7 mouse cellular contexts compared by ENCODE assay signal in the genomic region with DNA sequence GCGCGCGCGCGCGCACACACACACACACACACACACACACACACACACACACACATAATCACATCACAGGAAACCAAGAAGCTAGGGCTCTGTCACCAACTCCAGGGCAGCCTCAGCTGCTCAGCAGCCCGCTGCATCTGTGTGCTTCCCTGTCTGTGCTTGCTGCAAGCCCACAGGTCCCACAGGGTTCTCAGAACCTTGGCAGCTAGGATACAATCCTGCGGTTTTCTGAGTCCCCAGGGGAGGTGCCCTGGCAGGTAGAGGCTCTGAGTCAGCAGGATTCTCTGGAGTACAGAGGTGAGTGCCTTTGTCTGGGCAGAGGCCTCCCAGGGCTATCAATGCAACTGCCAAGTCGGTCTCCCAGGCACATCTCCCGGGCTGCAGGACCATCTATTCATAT. TPM values are rescaled to one million over a fixed set of nuclear protein-coding genes. Genes with fewer than 3 reads are reported as not detected.
DNase-seq lines count a peak whose midpoint lies in the region; TF ChIP-seq lines count a peak whose summit lies in the region.

No protein-coding gene starts in this region.

- TF ChIP-seq POLR2A in embryonic fibroblast, embryonic 13.5 days (IDR thresholded peaks at IDR 0.05; ENCODE audit: low read depth, low read length), result no peak

- intact Hi-C loops in heart, postnatal 14 days (cut with DNase I), result no loop called here

- peak overlapping the region; percentile 49; the same call in 1 of the 2 replicates for H3K27ac ChIP-seq in embryonic fibroblast, embryonic 13.5 days (ENCODE audit: insufficient read depth, low read length)

- TF ChIP-seq CTCF in embryonic fibroblast, embryonic 13.5 days (IDR thresholded peaks at IDR 0.05; ENCODE audit: borderline replicate concordance, insufficient read depth, low read length), result no peak

- peaks cover 6% of the 10 kb centered on the region for H3K4me1 ChIP-seq in embryonic fibroblast, embryonic 13.5 days (ENCODE audit: control insufficient read depth, insufficient read depth, low read length)

- H3K4me3 ChIP-seq in embryonic fibroblast, embryonic 13.5 days (ENCODE audit: insufficient read depth, low read length), result no peak overlapping the region

- peak; percentile 31 to 73 for DNase-seq in urinary bladder, adult 18-20 months (ENCODE audit: low spot score in 2 of 2)
- no peak for DNase-seq in urinary bladder, adult 2 months (ENCODE audit: low spot score)
- peak; percentile 81 to 88 for DNase-seq in lung, adult 18-20 months
- DNase-seq in frontal cortex, postnatal 10 days (ENCODE audit: low spot score in 2 of 2), result no peak
- no peak for DNase-seq in heart, postnatal 14 days
- no peak for DNase-seq in right cerebral cortex, postnatal 10 days (ENCODE audit: low spot score in 2 of 2)

RNA-seq across cellular contexts. Expression of gene Pitpnm3, which starts 7.3 kb away (rescaled TPM):
- polyA plus RNA-seq in urinary bladder, adult 2 months (2012; rRNA removed), result 9.6 and 9.9 TPM in 2 replicates
- polyA plus RNA-seq in embryonic fibroblast, embryonic 13.5 days (2011; ENCODE audit: insufficient read length, low read depth, missing spikeins), result 0.89 and 1.1 TPM in 2 replicates
- 1 to 10 TPM; 1.3 to 1.6 TPM for total RNA-seq in heart, postnatal 14 days (2021)

Comparison
In these comparisons a context has a peak if more than half of its experiments do, and no peak if none do; other contexts are left out.
1. DNase-seq: peak in urinary bladder, adult 18-20 months (2 of 2) and lung, adult 18-20 months (2 of 2); none in urinary bladder, adult 2 months (single experiment), frontal cortex, postnatal 10 days (0 of 2), heart, postnatal 14 days (0 of 2) and right cerebral cortex, postnatal 10 days (0 of 2).